Mouse (Mus musculus) spleen, adult 2 months (tissue): ENCODE measurements around the gene Cep170b. TPM values are rescaled to one million over a fixed set of nuclear protein-coding genes. Genes with fewer than 3 reads are reported as not detected.

Source experiments
- DNase-seq, 2 experiments: peaks; one replicate each; pipeline versions ENCODE4 v3.0.0 to v3.0.0-alpha.2; 2012 to 2021; ENCODE audit warnings: low spot score in 2 of 2, low read depth in 1 of 2
- H3K27ac ChIP-seq: fragments of 200-500 bp; 2 replicates; pipeline ENCODE4 v1.5.1; 2012; ENCODE audit warnings: low read length, inconsistent platforms; ENCODE audit not compliant: insufficient read depth
- H3K27me3 ChIP-seq: fragments of 200-500 bp; 2 replicates; pipeline ENCODE4 v1.6.1; 2012; ENCODE audit warnings: mild to moderate bottlenecking, moderate library complexity, low read length, inconsistent platforms; ENCODE audit not compliant: control insufficient read depth, insufficient read depth
- H3K36me3 ChIP-seq: fragments of 200-500 bp; 2 replicates; pipeline ENCODE4 v1.6.1; 2012; ENCODE audit warnings: mild to moderate bottlenecking, low read length, inconsistent platforms; ENCODE audit not compliant: control insufficient read depth, insufficient read depth
- H3K4me1 ChIP-seq: fragments of 200-500 bp; 2 replicates; pipeline ENCODE4 v1.6.1; 2011; ENCODE audit warnings: inconsistent platforms; ENCODE audit not compliant: control insufficient read depth, insufficient read depth, insufficient read length
- H3K4me3 ChIP-seq: fragments of 200-500 bp; 2 replicates; pipeline ENCODE4 v1.5.1; 2011; ENCODE audit warnings: mild to moderate bottlenecking, inconsistent platforms; ENCODE audit not compliant: insufficient read depth, insufficient read length; ENCODE audit errors: extremely low read depth
- CTCF ChIP-seq: fragments of 200-500 bp; IDR thresholded peaks from 2 replicates; pipeline ENCODE4 v1.5.1; 2011; ENCODE audit warnings: mild to moderate bottlenecking, inconsistent platforms; ENCODE audit not compliant: insufficient read depth, insufficient read length, insufficient replicate concordance; ENCODE audit errors: extremely low read depth
- POLR2A ChIP-seq: fragments of 200-500 bp; IDR thresholded peaks from 2 replicates; pipeline ENCODE4 v1.6.1; 2011; ENCODE audit warnings: low read depth, low read length, inconsistent platforms
- WGBS: fragments of 180-500 bp; shearing (Covaris S2); methylation state at CpG from one replicate; pipeline ENCODE4 v1.1.7; 2018; 5-methylcytosine and 5-hydroxymethylcytosine counted together
- polyA plus RNA-seq: library from polyadenylated mRNA; depleted of rRNA; stranded (reverse); fragments of >200 nt; gene quantifications from 2 replicates; pipeline ENCODE4 v1.2.3, GENCODE M21; 2012

The Cep170b gene
- polyA plus RNA-seq, 1 experiment, result 7.6 TPM

DNA sequence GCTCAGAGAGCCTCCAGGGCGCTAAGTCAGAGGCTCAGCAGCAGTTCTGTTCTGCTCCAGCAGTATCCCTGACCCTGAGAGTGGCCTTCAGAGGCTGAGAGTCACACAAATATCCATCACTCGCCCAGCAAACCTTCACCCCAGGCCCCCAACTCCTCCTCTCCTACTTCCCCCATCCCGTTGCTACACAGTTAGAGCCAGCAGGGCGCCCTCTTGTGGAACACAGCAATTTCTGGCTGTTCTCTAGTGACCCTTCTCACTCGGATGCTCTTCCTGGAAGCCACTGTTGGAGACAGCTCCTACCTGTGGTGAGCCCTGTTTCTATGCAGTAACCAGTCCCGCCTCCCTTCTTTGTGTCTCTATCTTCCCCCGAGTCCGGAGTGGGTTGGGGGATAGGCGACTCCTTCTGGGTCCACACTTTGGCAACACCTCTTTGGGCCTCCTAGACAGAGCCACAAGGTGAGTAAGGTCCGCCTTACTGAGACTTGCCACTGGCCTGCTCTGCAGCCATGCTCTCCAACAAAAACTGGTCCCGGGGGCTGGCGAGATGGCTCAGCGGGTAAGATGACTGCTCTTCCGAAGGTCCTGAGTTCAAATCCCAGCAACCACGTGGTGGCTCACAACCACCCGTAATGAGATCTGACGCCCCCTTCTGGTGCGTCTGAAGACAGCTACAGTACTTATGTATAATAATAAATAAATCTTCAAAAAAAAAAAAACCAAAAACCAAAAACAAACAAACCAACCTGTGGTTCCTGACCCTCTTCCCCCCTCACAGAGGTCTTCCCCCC, 44.8 kb upstream of the Cep170b start:
- 22% methylated on average over 18 of the region's 18 CpGs for WGBS
- TF ChIP-seq CTCF (peak; percentile 75; the same call in 1 of the 2 replicates), POLR2A (no peak)
- peak; percentile 77 to 82 for DNase-seq
- Histone ChIP-seq H3K4me3 (peak overlapping the region; percentile 28), H3K27me3 (peaks cover 6% of the 10 kb centered on the region), H3K36me3 (peaks cover 3% of the 10 kb centered on the region; the same call in 1 of the 2 replicates), H3K27ac (peak overlapping the region; percentile 89), H3K4me1 (peaks cover 18% of the 10 kb centered on the region)

DNA sequence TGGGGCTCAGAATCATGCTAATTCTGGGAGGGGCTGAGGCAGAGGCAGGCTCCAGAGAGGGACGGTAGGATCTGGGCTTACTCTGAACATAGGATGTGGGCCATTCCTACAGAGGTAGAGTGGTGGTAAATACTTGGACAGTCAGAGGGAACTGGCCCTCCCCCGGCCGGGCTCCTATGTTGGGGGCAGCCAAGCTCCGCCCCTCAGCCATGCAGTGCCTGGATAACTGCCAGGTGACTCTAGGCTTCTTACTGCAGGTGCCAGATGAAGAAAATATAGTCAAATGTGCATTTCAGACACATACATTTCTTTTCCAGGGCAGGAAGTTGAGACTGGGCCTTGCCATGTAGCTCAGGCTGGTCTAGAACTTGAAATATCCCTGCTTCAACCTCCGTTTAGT, 43.2 kb upstream of the Cep170b start:
- WGBS, result 62% methylated on average over 5 of the region's 5 CpGs
- peaks cover 13% of the 10 kb centered on the region for H3K4me1 ChIP-seq
- no peak for TF ChIP-seq CTCF
- TF ChIP-seq POLR2A, result no peak

DNA sequence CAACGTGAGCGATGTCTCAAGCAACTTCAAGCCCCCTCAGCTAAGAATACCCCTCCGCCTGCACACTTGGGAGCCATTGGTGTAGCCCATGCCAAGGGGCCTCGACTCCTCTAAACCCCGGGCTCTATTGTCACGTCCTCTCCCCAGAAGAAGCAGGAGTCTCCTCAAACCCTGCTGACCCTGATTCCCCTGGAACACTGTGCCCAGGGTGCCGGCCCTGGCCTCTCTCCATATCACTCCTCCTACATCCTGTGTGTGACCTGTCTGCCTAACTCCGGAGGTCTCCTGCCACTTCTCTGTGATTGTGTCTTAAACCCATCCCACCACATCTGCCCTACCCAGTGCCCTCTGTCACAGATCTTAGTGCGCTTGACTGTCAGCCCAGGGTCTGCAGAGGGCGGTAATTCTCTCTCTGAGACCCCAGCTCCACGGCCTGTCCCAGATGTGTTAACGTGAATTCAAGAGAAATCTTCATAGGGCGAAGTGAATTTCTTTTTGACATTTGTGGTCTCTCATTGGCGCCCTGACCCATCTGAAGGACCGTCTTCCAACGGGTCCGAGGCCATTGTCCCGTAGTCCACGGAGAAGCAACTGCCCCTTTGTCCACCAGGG, 42.2 kb upstream of the Cep170b start:
- 47% methylated on average over 19 of the region's 19 CpGs for WGBS
- Histone ChIP-seq H3K27ac (no peak overlapping the region), H3K4me1 (peaks cover 12% of the 10 kb centered on the region), H3K4me3 (peak overlapping the region; percentile 75; the same call in 1 of the 2 replicates), H3K36me3 (no peaks in the 10 kb centered on the region), H3K27me3 (peaks cover 6% of the 10 kb centered on the region)
- TF ChIP-seq POLR2A (no peak), CTCF (no peak)
- no peak for DNase-seq

More for the DNA sequence above, 43.2 kb upstream of the Cep170b start:
- H3K4me3 ChIP-seq, result no peak overlapping the region
- DNase-seq, result no peak
- H3K27me3 ChIP-seq, result peaks cover 6% of the 10 kb centered on the region
- H3K27ac ChIP-seq, result no peak overlapping the region
- H3K36me3 ChIP-seq, result no peaks in the 10 kb centered on the region

DNA sequence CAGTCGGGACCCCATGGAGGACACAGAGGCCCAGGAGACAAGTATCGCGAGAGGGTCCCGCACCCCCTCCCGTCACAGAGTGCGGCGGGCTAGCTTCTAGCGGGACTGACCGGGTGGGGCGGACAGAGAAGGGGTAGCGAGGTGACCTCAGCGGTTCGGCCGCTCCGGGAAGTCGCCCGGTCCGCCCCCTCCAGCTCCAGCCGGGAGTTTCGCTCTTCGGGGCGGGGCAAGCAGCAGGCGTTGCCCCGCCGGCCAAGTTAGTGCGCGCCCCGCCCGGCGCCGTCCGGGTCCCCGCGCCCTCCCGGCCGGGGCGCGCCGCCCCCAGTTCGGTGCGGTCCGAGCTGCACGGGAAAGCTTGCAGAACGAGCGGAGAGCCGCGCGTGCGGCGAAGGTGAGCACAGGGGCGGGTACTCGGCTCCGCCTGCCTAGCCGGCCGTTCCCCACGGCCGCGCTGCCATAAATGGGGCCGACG, 41.7 kb upstream of the Cep170b start, which contains the start of gene Zbtb42:
Gene Zbtb42 (plus strand): TSS at position 274 of the 472 bp plus-strand sequence.
- DNase-seq, result peak in 1 of 2 experiments; percentile 29
- H3K36me3 ChIP-seq, result no peaks in the 10 kb centered on the region
- peaks cover 10% of the 10 kb centered on the region for H3K4me1 ChIP-seq
- WGBS, result 1% methylated on average over 60 of the region's 60 CpGs
- peaks cover 6% of the 10 kb centered on the region for H3K27me3 ChIP-seq
- no peak within 1 kb of the TSS for H3K27ac ChIP-seq
- peak within 1 kb of the TSS; percentile 75 for H3K4me3 ChIP-seq
- TF ChIP-seq CTCF (no peak), POLR2A (no peak)

DNA sequence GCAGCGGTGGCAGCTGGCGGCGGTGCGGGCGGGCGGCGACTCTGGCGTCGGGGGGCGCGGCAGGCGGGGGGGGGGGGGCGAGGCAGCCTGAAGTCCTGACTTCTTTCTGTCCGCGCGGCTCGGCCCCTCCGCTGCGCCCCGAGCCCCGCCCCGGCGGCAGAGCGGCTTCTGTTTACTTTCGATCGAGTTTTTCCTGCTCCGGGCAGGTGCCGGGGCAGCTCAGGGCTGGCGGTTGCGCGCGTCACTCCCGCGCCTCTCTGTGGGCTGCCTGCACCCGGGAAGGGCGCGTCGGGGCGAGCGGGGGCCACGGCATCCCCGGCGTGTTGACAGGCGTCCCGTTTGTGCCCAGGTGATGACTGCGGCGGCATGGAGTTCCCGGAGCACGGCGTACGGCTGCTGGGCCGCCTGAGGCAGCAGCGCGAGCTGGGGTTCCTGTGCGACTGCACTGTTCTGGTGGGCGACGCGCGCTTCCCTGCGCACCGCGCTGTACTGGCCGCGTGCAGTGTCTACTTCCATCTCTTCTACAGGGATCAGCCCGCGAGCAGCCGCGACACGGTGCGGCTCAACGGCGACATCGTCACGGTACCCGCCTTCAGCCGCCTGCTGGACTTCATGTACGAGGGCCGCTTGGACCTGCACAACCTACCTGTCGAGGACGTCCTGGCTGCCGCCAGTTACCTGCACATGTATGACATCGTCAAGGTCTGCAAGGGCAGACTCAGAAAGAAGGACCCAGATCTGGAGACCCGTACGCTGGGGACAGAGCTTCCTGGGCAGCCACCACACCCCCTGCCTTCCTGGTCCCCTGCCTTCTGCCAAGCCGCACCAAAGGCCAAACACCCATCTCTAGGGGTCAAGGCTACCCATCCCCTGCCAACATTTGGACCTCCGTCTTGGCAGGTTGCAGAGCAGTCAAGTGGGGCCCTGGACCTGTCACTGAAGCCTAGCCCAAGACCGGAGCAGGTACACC, 40.9 kb upstream of the Cep170b start:
- Histone ChIP-seq H3K4me1 (peaks cover 10% of the 10 kb centered on the region), H3K27ac (no peak overlapping the region), H3K36me3 (no peaks in the 10 kb centered on the region), H3K4me3 (peak overlapping the region; percentile 75), H3K27me3 (peaks cover 6% of the 10 kb centered on the region)
- TF ChIP-seq CTCF (no peak), POLR2A (no peak)
- peak in 1 of 2 experiments; percentile 33 for DNase-seq
- WGBS, result 10% methylated on average over 78 of the region's 87 CpGs

DNA sequence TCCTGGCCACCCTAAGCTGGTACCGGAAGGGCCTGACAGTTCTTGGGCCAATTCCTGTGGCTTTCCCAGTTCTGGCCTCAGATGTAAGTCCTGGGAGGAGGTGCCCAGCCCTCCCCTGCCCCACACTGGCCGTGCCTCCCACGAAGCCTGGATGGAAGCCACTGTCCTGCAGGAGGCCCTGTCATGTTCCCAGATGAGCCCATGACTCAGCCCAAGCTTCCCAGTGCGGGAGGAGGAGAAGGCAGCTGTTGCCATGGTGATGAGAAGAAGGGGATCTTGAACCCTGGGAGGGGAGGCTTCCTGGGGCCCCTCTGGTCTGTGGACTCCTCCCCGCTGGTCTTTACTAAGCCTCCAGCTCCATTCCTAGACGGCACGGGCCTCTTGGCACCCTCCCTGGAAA, 36.9 kb upstream of the Cep170b start:
- Histone ChIP-seq H3K4me1 (peaks cover 6% of the 10 kb centered on the region), H3K27ac (no peak overlapping the region), H3K36me3 (no peaks in the 10 kb centered on the region), H3K27me3 (peaks cover 6% of the 10 kb centered on the region), H3K4me3 (no peak overlapping the region)
- no peak for DNase-seq
- 84% methylated on average over 7 of the region's 7 CpGs for WGBS
- TF ChIP-seq POLR2A (no peak), CTCF (no peak)
